Mouse (Mus musculus): Measurements from ENCODE around the gene Txn1.

- TF ChIP-seq POLR2A (IDR thresholded peaks at IDR 0.05; ENCODE audit: borderline replicate concordance, insufficient read depth, low read length), result no peak
- no peak for TF ChIP-seq CTCF (IDR thresholded peaks at IDR 0.05; ENCODE audit: borderline replicate concordance, insufficient read depth, low read depth, low read length)
Observed at GRCm38 (mm10) chr4:57922171-57922570, 34.0 kb downstream of the Txn1 start.

Data from cerebellum, adult 2 months (tissue).